Mouse (Mus musculus): Measurements from ENCODE around the gene Gm39115. TPM values are rescaled to one million over a fixed set of nuclear protein-coding genes. Genes with fewer than 3 reads are reported as not detected.
A peak's percentile ranks its signal among the peaks of the same experiment; 100 is the strongest.

The Gm39115 gene
- polyA plus RNA-seq, 1 experiment from 2014 or later: not detected

- Histone ChIP-seq H3K9me3 (no peaks in the 10 kb centered on the region), H3K4me2 (peak overlapping the region; percentile 85), H3K4me3 (peak overlapping the region; percentile 89), H3K27ac (replicated peaks) (peak overlapping the region; percentile 96), H3K27me3 (peaks cover 14% of the 10 kb centered on the region), H3K9ac (peak overlapping the region; percentile 99), H3K4me1 (replicated peaks) (peaks cover 64% of the 10 kb centered on the region), H3K36me3 (0 out of 2 replicates have a peak, but pooled peaks cover 3% of the 10 kb centered on the region)
- peak; percentile 25 for ATAC-seq (ENCODE audit: low read depth)
- WGBS: under 1% methylated on average over 87 of the region's 89 CpGs
Observed at GRCm38 (mm10) chr7:142094301-142095143, 41.3 kb downstream of the Gm39115 start.

GRCm38 (mm10) chr7:142093696-142094240, 42.1 kb downstream of the Gm39115 start:
- Histone ChIP-seq H3K9me3 (no peaks in the 10 kb centered on the region), H3K36me3 (0 out of 2 replicates have a peak, but pooled peaks cover 3% of the 10 kb centered on the region), H3K4me1 (replicated peaks) (peaks cover 72% of the 10 kb centered on the region), H3K27ac (replicated peaks) (peak overlapping the region; percentile 96), H3K9ac (peak overlapping the region; percentile 99), H3K4me2 (peak overlapping the region; percentile 85), H3K27me3 (peaks cover 14% of the 10 kb centered on the region), H3K4me3 (peak overlapping the region; percentile 89)
- WGBS: 21% methylated on average over 6 of the region's 6 CpGs
- no peak for ATAC-seq (ENCODE audit: low read depth)

DNA sequence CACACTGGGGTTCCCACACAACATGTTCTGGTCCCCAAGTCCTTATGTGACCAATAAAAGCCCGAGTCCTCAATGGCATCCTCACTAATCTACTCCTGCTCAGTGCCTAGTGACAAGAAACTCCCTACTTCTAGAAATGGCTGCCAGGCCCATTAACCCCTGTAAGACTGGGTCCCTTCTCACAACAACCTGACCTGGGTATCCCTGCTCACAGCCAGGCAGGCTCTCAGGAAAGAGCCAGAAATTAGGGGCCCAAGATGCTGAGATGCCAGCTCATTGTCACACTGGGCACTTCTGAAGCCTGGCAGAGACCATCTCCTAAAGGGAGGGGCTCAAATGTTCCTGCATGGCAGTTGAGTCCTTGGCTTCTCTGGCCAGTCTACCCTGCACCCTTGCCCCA, 42.8 kb downstream of the Gm39115 start:
- H3K36me3 ChIP-seq: peaks cover 8% of the 10 kb centered on the region
- peak overlapping the region; percentile 99 for H3K9ac ChIP-seq
- peak overlapping the region; percentile 96 for H3K27ac ChIP-seq (replicated peaks)
- peaks cover 80% of the 10 kb centered on the region for H3K4me1 ChIP-seq (replicated peaks)
- H3K9me3 ChIP-seq: no peaks in the 10 kb centered on the region
- 25% methylated on average over 1 of the region's 1 CpGs for WGBS
- peak overlapping the region; percentile 85 for H3K4me2 ChIP-seq
- ATAC-seq (ENCODE audit: low read depth): no peak
- peaks cover 14% of the 10 kb centered on the region for H3K27me3 ChIP-seq
- H3K4me3 ChIP-seq: peak overlapping the region; percentile 89

GRCm38 (mm10) chr7:142091848-142092247, 44.0 kb downstream of the Gm39115 start:
- peak overlapping the region; percentile 89 for H3K4me3 ChIP-seq
- peak overlapping the region; percentile 85 for H3K4me2 ChIP-seq
- H3K9ac ChIP-seq: peak overlapping the region; percentile 99
- no peaks in the 10 kb centered on the region for H3K9me3 ChIP-seq
- peaks cover 83% of the 10 kb centered on the region for H3K4me1 ChIP-seq (replicated peaks)
- peaks cover 7% of the 10 kb centered on the region for H3K27me3 ChIP-seq
- ATAC-seq (ENCODE audit: low read depth): no peak; the same call in 1 of the 2 replicates
- WGBS: 3% methylated on average over 4 of the region's 4 CpGs
- H3K36me3 ChIP-seq: peaks cover 19% of the 10 kb centered on the region
- peak overlapping the region; percentile 96 for H3K27ac ChIP-seq (replicated peaks)

GRCm38 (mm10) chr7:142089648-142090447, 46.0 kb downstream of the Gm39115 start:
- H3K9ac ChIP-seq: peak overlapping the region; percentile 99
- H3K36me3 ChIP-seq: peaks cover 39% of the 10 kb centered on the region
- peaks cover 18% of the 10 kb centered on the region for H3K27me3 ChIP-seq
- H3K4me1 ChIP-seq (replicated peaks): peaks cover 77% of the 10 kb centered on the region
- 45% methylated on average over 17 of the region's 17 CpGs for WGBS
- ATAC-seq (ENCODE audit: low read depth): no peak
- no peaks in the 10 kb centered on the region for H3K9me3 ChIP-seq
- H3K4me3 ChIP-seq: no peak overlapping the region
- peak overlapping the region; percentile 85 for H3K4me2 ChIP-seq
- H3K27ac ChIP-seq (replicated peaks): peak overlapping the region; percentile 96

GRCm38 (mm10) chr7:142088886-142089285, 46.9 kb downstream of the Gm39115 start:
- H3K4me1 ChIP-seq (replicated peaks): peaks cover 81% of the 10 kb centered on the region
- ATAC-seq (ENCODE audit: low read depth): peak; percentile 71
- H3K4me3 ChIP-seq: 0 out of 2 replicates have a peak overlapping the region, but pooled peaks have one; percentile 5
- peaks cover 49% of the 10 kb centered on the region for H3K36me3 ChIP-seq
- H3K27ac ChIP-seq (replicated peaks): peak overlapping the region; percentile 96
- H3K4me2 ChIP-seq: peak overlapping the region; percentile 85
- H3K27me3 ChIP-seq: peaks cover 27% of the 10 kb centered on the region
- peak overlapping the region; percentile 99 for H3K9ac ChIP-seq
- no peaks in the 10 kb centered on the region for H3K9me3 ChIP-seq
- 3% methylated on average over 5 of the region's 5 CpGs for WGBS

GRCm38 (mm10) chr7:142087069-142087652, 48.7 kb downstream of the Gm39115 start:
- WGBS: 97% methylated on average over 1 of the region's 1 CpGs
- Histone ChIP-seq H3K27me3 (peaks cover 44% of the 10 kb centered on the region), H3K9ac (0 out of 2 replicates have a peak overlapping the region, but pooled peaks have one; percentile 17), H3K4me1 (replicated peaks) (peaks cover 76% of the 10 kb centered on the region), H3K4me2 (no peak overlapping the region), H3K4me3 (no peak overlapping the region), H3K9me3 (no peaks in the 10 kb centered on the region), H3K36me3 (peaks cover 66% of the 10 kb centered on the region), H3K27ac (replicated peaks) (no peak overlapping the region)
- no peak for ATAC-seq (ENCODE audit: low read depth)

DNA sequence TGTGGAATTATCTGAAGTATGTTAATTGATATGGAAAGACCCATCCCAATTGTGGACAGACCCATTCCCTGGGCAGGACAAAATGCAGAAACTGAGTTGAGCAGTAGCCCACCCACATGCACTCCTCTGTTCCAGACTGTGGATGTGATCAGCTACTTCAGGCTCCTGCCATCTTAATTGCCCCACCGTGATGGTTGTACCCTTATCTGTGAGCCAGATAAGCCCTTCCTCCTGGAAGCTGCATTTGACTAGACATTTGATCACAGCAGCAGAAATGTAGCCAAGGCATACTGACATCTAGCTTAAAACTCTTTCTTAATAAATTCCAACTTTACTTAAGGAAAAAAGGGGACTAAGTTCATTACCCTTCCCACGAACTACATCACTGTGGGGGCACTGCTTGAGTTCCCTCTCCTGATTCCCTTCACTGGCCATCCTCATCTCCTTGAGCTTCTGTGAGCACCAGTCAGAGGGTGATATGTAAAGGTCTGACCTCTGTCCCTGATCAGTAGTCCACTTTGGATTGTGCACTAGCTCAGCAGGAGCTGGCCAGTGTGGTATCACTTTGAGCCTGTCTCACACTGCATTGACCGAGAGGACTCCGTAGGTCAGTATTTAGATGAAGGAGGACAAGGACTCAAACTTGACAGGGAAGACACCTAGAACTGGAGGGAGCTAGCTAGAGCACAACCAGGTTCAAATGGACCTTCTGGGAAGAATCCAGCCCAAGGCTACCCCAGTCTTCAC, 49.5 kb downstream of the Gm39115 start:
- Histone ChIP-seq H3K9me3 (no peaks in the 10 kb centered on the region), H3K9ac (no peak overlapping the region), H3K36me3 (peaks cover 74% of the 10 kb centered on the region), H3K4me2 (no peak overlapping the region), H3K4me3 (no peak overlapping the region), H3K4me1 (replicated peaks) (peaks cover 73% of the 10 kb centered on the region), H3K27ac (replicated peaks) (no peak overlapping the region), H3K27me3 (peaks cover 50% of the 10 kb centered on the region)
- no peak for ATAC-seq (ENCODE audit: low read depth)
- WGBS: 89% methylated on average over 4 of the region's 4 CpGs

Other genes with a start within 250 kb of the Gm39115 start
- 66.8 and 68.9 TPM in 2 replicates for gene Tollip, start 217.5 kb downstream of the Gm39115 start, polyA plus RNA-seq (2015; fragmentation: Nextera tagmentation; extraction: Ambion mirVana)
- gene Brsk2, start 186.3 kb downstream of the Gm39115 start, polyA plus RNA-seq (2015; fragmentation: Nextera tagmentation; extraction: Ambion mirVana): 20.1 and 20.6 TPM in 2 replicates
- 51.3 and 52.8 TPM in 2 replicates for gene Mob2, start 75.0 kb downstream of the Gm39115 start, polyA plus RNA-seq (2015; fragmentation: Nextera tagmentation; extraction: Ambion mirVana)
- gene Dusp8, start 40.2 kb downstream of the Gm39115 start, polyA plus RNA-seq (2015; fragmentation: Nextera tagmentation; extraction: Ambion mirVana): 88.4 and 96.1 TPM in 2 replicates
- not detected in 2 replicates for gene Gm45618, start 15.3 kb downstream of the Gm39115 start, polyA plus RNA-seq (2015; fragmentation: Nextera tagmentation; extraction: Ambion mirVana)
- not detected in 2 replicates for gene Gm45337, start 8.6 kb upstream of the Gm39115 start, polyA plus RNA-seq (2015; fragmentation: Nextera tagmentation; extraction: Ambion mirVana)
- gene Gm29735, start 21.1 kb upstream of the Gm39115 start, polyA plus RNA-seq (2015; fragmentation: Nextera tagmentation; extraction: Ambion mirVana): not detected in 2 replicates
- gene Gm4553, start 29.7 kb upstream of the Gm39115 start, polyA plus RNA-seq (2015; fragmentation: Nextera tagmentation; extraction: Ambion mirVana): not detected in 2 replicates
- gene Krtap5-2, start 40.0 kb upstream of the Gm39115 start, polyA plus RNA-seq (2015; fragmentation: Nextera tagmentation; extraction: Ambion mirVana): not detected in 2 replicates
- not detected in 2 replicates for gene Gm10153, start 54.4 kb upstream of the Gm39115 start, polyA plus RNA-seq (2015; fragmentation: Nextera tagmentation; extraction: Ambion mirVana)
- not detected in 2 replicates for gene Krtap5-3, start 65.3 kb upstream of the Gm39115 start, polyA plus RNA-seq (2015; fragmentation: Nextera tagmentation; extraction: Ambion mirVana)
- gene Gm7579, start 75.8 kb upstream of the Gm39115 start, polyA plus RNA-seq (2015; fragmentation: Nextera tagmentation; extraction: Ambion mirVana): not detected in 2 replicates
- not detected in 2 replicates for gene Krtap5-5, start 93.9 kb upstream of the Gm39115 start, polyA plus RNA-seq (2015; fragmentation: Nextera tagmentation; extraction: Ambion mirVana)
- gene Gm40460, start 105.0 kb upstream of the Gm39115 start, polyA plus RNA-seq (2015; fragmentation: Nextera tagmentation; extraction: Ambion mirVana): not detected in 2 replicates
- not detected in 2 replicates for gene Gm2431, start 122.3 kb upstream of the Gm39115 start, polyA plus RNA-seq (2015; fragmentation: Nextera tagmentation; extraction: Ambion mirVana)
- not detected in 2 replicates for gene Gm4559, start 138.3 kb upstream of the Gm39115 start, polyA plus RNA-seq (2015; fragmentation: Nextera tagmentation; extraction: Ambion mirVana)
- not detected in 2 replicates for gene Krtap5-1, start 161.1 kb upstream of the Gm39115 start, polyA plus RNA-seq (2015; fragmentation: Nextera tagmentation; extraction: Ambion mirVana)
- gene Krtap5-4, start 167.5 kb upstream of the Gm39115 start, polyA plus RNA-seq (2015; fragmentation: Nextera tagmentation; extraction: Ambion mirVana): not detected in 2 replicates
- 2.5 and 3.0 TPM in 2 replicates for gene Ifitm10, start 237.7 kb upstream of the Gm39115 start, polyA plus RNA-seq (2015; fragmentation: Nextera tagmentation; extraction: Ambion mirVana)
- gene Gm49369, start 246.6 kb upstream of the Gm39115 start, polyA plus RNA-seq (2015; fragmentation: Nextera tagmentation; extraction: Ambion mirVana): 1.9 TPM in 1 of 2 replicates, not detected in the other

Data from neural tube, embryonic 13.5 days (tissue).